Mouse (Mus musculus): ENCODE measurements around the gene Ccdc157.

DNA sequence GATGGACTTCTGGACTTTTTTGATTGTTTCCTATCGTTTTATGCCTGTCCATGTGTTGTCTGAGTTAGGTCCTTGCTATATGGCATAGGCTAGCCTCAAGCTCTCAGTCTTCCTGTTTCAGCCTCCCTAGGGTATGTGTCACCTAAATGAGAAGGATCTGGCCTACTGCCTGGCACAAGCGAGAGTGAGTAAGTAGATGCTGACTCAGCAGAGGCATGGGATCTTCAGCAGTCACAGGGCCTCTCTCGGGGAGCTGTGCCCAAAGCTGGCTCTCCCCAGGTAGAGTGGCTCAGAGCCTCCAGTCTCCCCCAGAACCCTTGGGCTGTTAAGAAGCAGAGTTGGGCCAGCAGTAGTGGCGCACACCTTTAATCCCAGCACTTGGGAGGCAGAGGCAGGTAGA lies 17.7 kb downstream of the Ccdc157 start:
- TF ChIP-seq CTCF (conservative IDR thresholded peaks at IDR 0.05; ENCODE audit: insufficient read depth, insufficient read length, low read depth, low read length) (no peak), POLR2A (IDR thresholded peaks at IDR 0.05; ENCODE audit: low read depth, low read length) (no peak)

Data from kidney, adult 2 months (tissue).